ENCODE assay signal across 29 mouse cellular contexts in genomic region chr1:71193931-71194330, GRCm38 (mm10).
DNase-seq lines count a peak whose midpoint lies in the region; ATAC-seq and TF ChIP-seq lines count a peak whose summit lies in the region.
"Had no signal": no experiment of that assay in that cellular context is flagged by ENCODE, and none has a peak within 500 bp of the region (broad histone marks: within the 10 kb centered on the region; RNA-seq: fewer than 3 reads in every experiment).

No protein-coding gene starts in this region.

- H3K4me1 ChIP-seq in forebrain, embryonic 13.5 days = no peaks in the 10 kb centered on the region
- no peaks in the 10 kb centered on the region for H3K4me1 ChIP-seq in forebrain, postnatal 0 days (ENCODE audit: insufficient read depth)
- peaks cover 4% of the 10 kb centered on the region; the same call in 1 of the 2 replicates for H3K4me1 ChIP-seq in midbrain, embryonic 12.5 days
- H3K4me1 ChIP-seq in midbrain, embryonic 16.5 days (ENCODE audit: control insufficient read depth, insufficient read depth, low read length) = no peaks in the 10 kb centered on the region
- no peaks in the 10 kb centered on the region for H3K4me1 ChIP-seq in forebrain, embryonic 16.5 days (replicated peaks; ENCODE audit: control insufficient read depth, insufficient read depth, low read length)
- H3K4me1 ChIP-seq: embryonic facial prominence, embryonic 10.5 days; embryonic facial prominence, embryonic 13.5 days; hindbrain, embryonic 13.5 days had no signal

- H3K9me3 ChIP-seq in forebrain, embryonic 13.5 days (replicated peaks) = no peaks in the 10 kb centered on the region
- H3K9me3 ChIP-seq in forebrain, postnatal 0 days (ENCODE audit: low read length) = no peaks in the 10 kb centered on the region
- H3K9me3 ChIP-seq in midbrain, embryonic 12.5 days = no peaks in the 10 kb centered on the region
- H3K9me3 ChIP-seq in midbrain, embryonic 16.5 days (replicated peaks; ENCODE audit: control insufficient read depth, low read length, poor library complexity, severe bottlenecking) = no peaks in the 10 kb centered on the region
- no peaks in the 10 kb centered on the region for H3K9me3 ChIP-seq in forebrain, embryonic 16.5 days (ENCODE audit: control insufficient read depth, low read length)
- H3K9me3 ChIP-seq: embryonic facial prominence, embryonic 10.5 days; embryonic facial prominence, embryonic 13.5 days; hindbrain, embryonic 13.5 days had no signal

- H3K27me3 ChIP-seq in forebrain, embryonic 13.5 days = no peaks in the 10 kb centered on the region
- H3K27me3 ChIP-seq in forebrain, postnatal 0 days (ENCODE audit: insufficient read depth, low read length) = no peaks in the 10 kb centered on the region
- H3K27me3 ChIP-seq in midbrain, embryonic 12.5 days = no peaks in the 10 kb centered on the region
- no peaks in the 10 kb centered on the region for H3K27me3 ChIP-seq in midbrain, embryonic 16.5 days (ENCODE audit: control insufficient read depth, insufficient read depth, low read depth, low read length)
- H3K27me3 ChIP-seq in forebrain, embryonic 16.5 days (replicated peaks; ENCODE audit: control insufficient read depth, insufficient read depth, low read length) = no peaks in the 10 kb centered on the region
- H3K27me3 ChIP-seq: CH12.LX; embryonic facial prominence, embryonic 13.5 days; hindbrain, embryonic 13.5 days; Patski had no signal

- peak; percentile 75 for ATAC-seq in forebrain, embryonic 13.5 days
- ATAC-seq in forebrain, postnatal 0 days = no peak
- ATAC-seq in midbrain, embryonic 12.5 days (ENCODE audit: low FRiP score, low read depth) = peak; percentile 54; the same call in 1 of the 2 replicates
- ATAC-seq in midbrain, embryonic 16.5 days = no peak
- peak; percentile 62 for ATAC-seq in forebrain, embryonic 16.5 days
- ATAC-seq: hindbrain, postnatal 0 days; inflammation-experienced regulatory T-cells, adult 6 months; intestine, embryonic 16.5 days; Patski had no signal

- no peak for DNase-seq in forebrain, postnatal 0 days
- peak; percentile 57 for DNase-seq in brain, embryonic 14.5 days (ENCODE audit: low read depth)
- DNase-seq in urinary bladder, adult 2 months (ENCODE audit: low spot score) = no peak
- DNase-seq: adrenal gland, adult 2 months; adrenal gland, postnatal 14 days; B cell, adult 2 months; cerebellum, adult 11-12 months; cerebellum, adult 8-10 months; cerebellum, postnatal 10 days; cerebellum, postnatal 36 days; embryo, embryonic 11 days; gastrocnemius, adult 2 months; gastrocnemius, postnatal 14 days; heart, adult 11 months had no signal

- no peaks in the 10 kb centered on the region for H3K36me3 ChIP-seq in forebrain, embryonic 13.5 days (ENCODE audit: poor library complexity, severe bottlenecking)
- H3K36me3 ChIP-seq in forebrain, postnatal 0 days (ENCODE audit: insufficient read depth) = no peaks in the 10 kb centered on the region
- H3K36me3 ChIP-seq in midbrain, embryonic 12.5 days = no peaks in the 10 kb centered on the region
- no peaks in the 10 kb centered on the region for H3K36me3 ChIP-seq in midbrain, embryonic 16.5 days (ENCODE audit: control insufficient read depth, insufficient read depth, low read length)
- H3K36me3 ChIP-seq in forebrain, embryonic 16.5 days (ENCODE audit: control insufficient read depth, insufficient read depth) = no peaks in the 10 kb centered on the region
- H3K36me3 ChIP-seq: embryonic facial prominence, embryonic 10.5 days; embryonic facial prominence, embryonic 13.5 days; G1E; hindbrain, embryonic 13.5 days had no signal

- H3K27ac ChIP-seq in forebrain, embryonic 13.5 days = no peak overlapping the region
- no peak overlapping the region for H3K27ac ChIP-seq in forebrain, postnatal 0 days (ENCODE audit: low read depth, low read length)
- no peak overlapping the region for H3K27ac ChIP-seq in midbrain, embryonic 12.5 days (replicated peaks)
- H3K27ac ChIP-seq in midbrain, embryonic 16.5 days (ENCODE audit: low read length) = no peak overlapping the region
- no peak overlapping the region for H3K27ac ChIP-seq in forebrain, embryonic 16.5 days (ENCODE audit: low read length)
- H3K27ac ChIP-seq: embryonic facial prominence, embryonic 10.5 days; embryonic facial prominence, embryonic 13.5 days; gastrocnemius, adult 2 months; hindbrain, embryonic 13.5 days; hindbrain, postnatal 0 days had no signal

- TF ChIP-seq POLR2A in brain, embryonic 14.5 days (IDR thresholded peaks at IDR 0.05; ENCODE audit: borderline replicate concordance, extremely low read depth, insufficient read depth, insufficient read length, poor library complexity, severe bottlenecking) = no peak

- no peak overlapping the region for H3K4me2 ChIP-seq in forebrain, embryonic 13.5 days
- no peak overlapping the region for H3K4me2 ChIP-seq in forebrain, postnatal 0 days (ENCODE audit: low read depth)
- no peak overlapping the region for H3K4me2 ChIP-seq in midbrain, embryonic 12.5 days (replicated peaks)
- H3K4me2 ChIP-seq in midbrain, embryonic 16.5 days (ENCODE audit: low read length) = no peak overlapping the region
- H3K4me2 ChIP-seq in forebrain, embryonic 16.5 days (ENCODE audit: low read length) = no peak overlapping the region
- H3K4me2 ChIP-seq: embryonic facial prominence, embryonic 13.5 days; heart, embryonic 11.5 days; hindbrain, embryonic 13.5 days had no signal

- no peak overlapping the region for H3K9ac ChIP-seq in forebrain, embryonic 13.5 days
- H3K9ac ChIP-seq in forebrain, postnatal 0 days = no peak overlapping the region
- H3K9ac ChIP-seq in midbrain, embryonic 12.5 days (replicated peaks) = no peak overlapping the region
- no peak overlapping the region for H3K9ac ChIP-seq in midbrain, embryonic 16.5 days (ENCODE audit: low read depth, low read length)
- H3K9ac ChIP-seq in forebrain, embryonic 16.5 days (replicated peaks; ENCODE audit: low read depth, low read length) = no peak overlapping the region
- H3K9ac ChIP-seq: embryonic facial prominence, embryonic 13.5 days; hindbrain, embryonic 13.5 days had no signal

- WGBS in forebrain, embryonic 13.5 days = 39% methylated on average over 1 of the region's 1 CpGs
- WGBS in forebrain, postnatal 0 days = 33% methylated on average over 1 of the region's 1 CpGs
- WGBS in midbrain, embryonic 12.5 days = 68% methylated on average over 1 of the region's 1 CpGs
- WGBS in midbrain, embryonic 16.5 days = 66% methylated on average over 1 of the region's 1 CpGs
- 13% methylated on average over 1 of the region's 1 CpGs for WGBS in forebrain, embryonic 16.5 days

- no peak overlapping the region for H3K4me3 ChIP-seq in forebrain, embryonic 13.5 days
- H3K4me3 ChIP-seq in forebrain, postnatal 0 days (ENCODE audit: low read depth, low read length) = no peak overlapping the region
- H3K4me3 ChIP-seq in midbrain, embryonic 12.5 days = no peak overlapping the region
- H3K4me3 ChIP-seq in midbrain, embryonic 16.5 days (ENCODE audit: low read depth, low read length) = no peak overlapping the region
- H3K4me3 ChIP-seq in forebrain, embryonic 16.5 days (replicated peaks; ENCODE audit: low read length) = no peak overlapping the region
- H3K4me3 ChIP-seq: embryonic facial prominence, embryonic 10.5 days; embryonic facial prominence, embryonic 13.5 days; erythroblast, embryonic 14.5 days; gastrocnemius, adult 2 months; hindbrain, embryonic 13.5 days had no signal

- no peak for TF ChIP-seq CTCF in forebrain, postnatal 0 days (IDR thresholded peaks at IDR 0.05; ENCODE audit: low read depth)
- TF ChIP-seq CTCF in brain, embryonic 14.5 days (IDR thresholded peaks at IDR 0.05; ENCODE audit: borderline replicate concordance, extremely low read depth, insufficient read depth, insufficient read length) = no peak

Comparison
In these comparisons a context has a peak if more than half of its experiments do, and no peak if none do; other contexts are left out.
1. ATAC-seq: peak in forebrain, embryonic 13.5 days (single experiment), midbrain, embryonic 12.5 days (single experiment) and forebrain, embryonic 16.5 days (single experiment); none in forebrain, postnatal 0 days (single experiment) and midbrain, embryonic 16.5 days (single experiment).